Mouse (Mus musculus): Measurements from ENCODE around the gene Zfp692.

DNA sequence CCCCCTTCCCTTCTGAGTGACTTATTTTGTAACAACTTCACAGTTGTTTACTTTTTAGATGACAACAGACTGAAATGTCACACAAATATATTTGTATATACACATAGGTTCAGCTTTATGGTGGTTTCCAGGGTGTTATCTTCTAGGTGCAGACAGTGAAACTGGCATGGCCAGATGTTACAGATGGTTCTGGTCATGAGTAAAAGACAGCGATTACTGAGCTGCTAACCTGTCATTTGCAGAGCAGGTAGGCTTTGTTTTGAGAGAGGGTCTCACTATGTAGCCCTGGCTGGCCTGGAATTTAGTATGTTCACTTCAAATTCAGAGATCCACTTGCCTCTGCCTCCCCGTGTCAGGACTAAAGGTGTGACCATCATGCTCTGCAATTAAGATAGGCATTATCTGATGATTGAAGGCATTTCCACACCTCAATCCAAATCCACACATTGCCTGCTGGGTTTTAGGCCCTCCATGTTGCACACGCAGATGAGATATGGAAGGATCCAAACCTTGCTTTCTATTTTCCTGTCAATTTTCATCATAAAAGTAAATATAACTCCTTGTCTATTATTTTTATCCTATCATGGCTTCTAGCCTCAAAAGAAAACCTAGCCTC, 17.9 kb downstream of the Zfp692 start:
- TF ChIP-seq CTCF (IDR thresholded peaks at IDR 0.05; ENCODE audit: low read depth) (no peak), EP300 (optimal IDR thresholded peaks at IDR 0.05) (no peak)
